Mouse (Mus musculus) effector memory CD4-positive, alpha-beta T cell, adult 7 months (primary cell): ENCODE data around the gene Cyp2d22. TPM values are rescaled to one million over a fixed set of nuclear protein-coding genes. Genes with fewer than 3 reads are reported as not detected.

Experiments used
- polyA plus RNA-seq: library from polyadenylated mRNA; unstranded; fragments of 100-300 nt; shearing (Covaris generic); gene quantifications from one replicate; pipeline ENCODE4 v1.2.1, GENCODE M21; 2017

The Cyp2d22 gene
- 5.6 TPM for polyA plus RNA-seq

DNA sequence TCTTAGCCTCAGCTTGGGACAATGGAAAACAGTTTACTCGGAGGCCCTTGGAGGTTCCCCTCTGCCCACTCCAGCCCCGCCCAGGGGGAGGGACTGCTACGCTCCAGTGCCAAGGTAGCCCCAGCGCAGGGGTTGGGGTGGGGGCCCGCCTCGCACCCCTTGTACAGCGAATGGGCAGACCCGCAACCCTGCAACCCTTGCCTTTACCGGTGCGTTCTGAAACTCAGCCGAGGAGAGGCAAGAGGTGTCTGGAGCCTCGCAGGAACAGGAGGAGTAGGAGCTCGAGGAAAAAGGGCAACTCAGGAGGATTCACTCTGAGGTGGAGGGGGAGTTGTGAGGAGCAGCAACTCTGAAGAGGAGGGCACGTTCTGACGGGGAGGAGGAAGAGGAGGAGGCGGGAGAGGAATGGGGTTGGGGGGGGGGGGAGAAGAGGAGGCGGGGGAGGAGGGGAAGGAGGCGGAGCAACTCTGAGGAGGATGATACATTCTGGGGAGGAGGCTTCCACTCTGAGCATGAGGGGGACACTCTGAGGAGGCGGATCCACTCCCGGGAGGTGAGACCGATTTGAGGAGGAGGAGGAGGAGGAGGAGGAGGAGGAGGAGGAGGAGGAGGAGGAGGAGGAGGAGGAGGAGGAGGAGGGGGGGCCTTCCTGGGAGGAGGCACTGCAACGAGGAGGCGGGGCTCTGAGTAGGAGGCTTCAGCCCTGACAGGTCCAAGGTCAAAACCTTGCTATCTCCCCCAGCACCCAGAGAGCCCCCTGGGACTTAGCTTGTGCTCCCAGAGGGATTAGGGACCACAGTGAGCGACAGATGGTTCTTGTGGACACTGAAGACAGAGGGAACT is at the start of gene Cyp2d22:
TSS of gene Cyp2d22 (minus strand) at position 390 of the 843 bp plus-strand sequence.

DNA sequence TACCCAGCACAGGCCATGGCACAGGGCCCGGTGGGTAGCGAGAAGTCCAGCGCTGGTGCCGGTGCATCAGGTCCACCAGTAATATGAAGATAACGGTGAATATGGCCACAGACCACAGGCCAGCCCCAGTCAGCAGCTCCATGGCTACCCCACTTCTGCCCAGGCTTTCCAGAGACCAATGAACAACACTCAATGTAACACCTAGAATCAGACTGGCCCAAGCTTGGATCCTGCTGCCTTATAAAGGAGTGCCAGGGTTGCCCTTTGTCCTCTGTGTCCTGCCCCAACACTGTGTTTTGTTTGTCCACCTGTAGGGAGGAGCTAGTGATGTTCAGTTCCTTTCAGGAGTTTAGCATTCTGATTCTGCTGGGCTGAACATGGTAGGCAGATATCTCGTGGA is 26.9 kb upstream of the Cyp2d22 start, which contains the start of gene Cyp2d10:
TSS of gene Cyp2d10 (minus strand) at position 215 of the 400 bp plus-strand sequence.

GRCm38 (mm10) chr15:82393922-82394321 is 13.9 kb upstream of the Cyp2d22 start, which contains the start of gene Cyp2d11:
Cyp2d11 (minus strand) TSS chr15:82394022.

DNA sequence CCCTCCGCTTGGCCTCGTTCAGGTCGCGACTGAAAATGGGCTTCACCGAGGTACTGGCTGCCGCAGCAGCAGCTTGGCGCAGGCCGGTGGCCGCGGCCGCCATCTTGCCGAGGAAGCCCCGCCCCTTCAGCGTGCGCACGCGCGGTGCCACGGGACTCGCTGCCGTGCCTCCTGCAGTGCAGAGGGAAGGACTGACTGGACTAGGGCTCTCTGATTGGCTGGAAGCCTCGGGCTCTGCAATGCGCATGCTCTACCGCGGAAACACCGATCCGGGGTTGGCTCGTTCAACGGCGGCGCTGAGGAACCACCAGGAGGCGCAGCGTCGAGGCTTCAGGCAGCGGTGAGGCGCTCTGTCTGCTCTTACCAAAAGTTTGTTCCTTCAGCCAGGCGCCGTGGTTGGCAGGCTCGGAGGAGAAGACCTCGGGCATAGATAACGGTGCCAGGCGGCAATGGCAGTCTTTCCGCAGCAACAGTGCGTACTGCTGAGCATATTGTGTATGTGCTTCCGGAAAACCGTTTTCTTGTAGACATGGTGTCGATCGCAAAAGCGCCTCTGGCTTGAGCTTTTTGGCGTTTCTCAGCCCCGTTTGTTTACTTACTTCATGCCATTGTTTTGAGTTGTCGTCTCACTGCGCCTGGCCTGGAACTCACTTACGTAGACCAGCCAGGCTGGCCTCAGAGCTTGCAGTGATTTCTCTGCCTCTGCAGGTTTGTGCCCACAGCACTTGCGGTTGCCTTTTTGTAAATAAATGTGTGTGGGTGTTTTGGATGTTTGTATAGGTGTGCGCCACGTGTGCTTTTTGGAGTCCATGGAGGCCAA is 25.7 kb downstream of the Cyp2d22 start, which contains the start of gene Ndufa6:
TSS of gene Ndufa6 (minus strand) at position 197 of the 820 bp plus-strand sequence.

GRCm38 (mm10) chr15:82338593-82339112 is 41.4 kb downstream of the Cyp2d22 start, which contains the start of the genes Naga, Pheta2 and Smdt1:
Naga (minus strand) TSS chr15:82338925.
Pheta2 (plus strand) TSS chr15:82338942.
Smdt1 (plus strand) TSS chr15:82338959.

Other genes starting within 250 kb of the Cyp2d22 start
- 151 TPM for gene Srebf2, start 233.1 kb downstream of the Cyp2d22 start, polyA plus RNA-seq
- gene Shisa8, start 167.4 kb downstream of the Cyp2d22 start, polyA plus RNA-seq = not detected
- 0.39 TPM for gene Tnfrsf13c, start 155.9 kb downstream of the Cyp2d22 start, polyA plus RNA-seq
- 1.4 TPM for gene Cenpm, start 135.5 kb downstream of the Cyp2d22 start, polyA plus RNA-seq
- not detected for gene 1500009C09Rik, start 127.9 kb downstream of the Cyp2d22 start, polyA plus RNA-seq
- gene Sept3, start 105.4 kb downstream of the Cyp2d22 start, polyA plus RNA-seq = 0.94 TPM
- not detected for gene Wbp2nl, start 81.3 kb downstream of the Cyp2d22 start, polyA plus RNA-seq
- 28.1 TPM for gene Naga, start 41.3 kb downstream of the Cyp2d22 start, polyA plus RNA-seq
- 0.61 TPM for gene Pheta2, start 41.3 kb downstream of the Cyp2d22 start, polyA plus RNA-seq
- gene Smdt1, start 41.3 kb downstream of the Cyp2d22 start, polyA plus RNA-seq = 196 TPM
- 299 TPM for gene Ndufa6, start 25.9 kb downstream of the Cyp2d22 start, polyA plus RNA-seq
- gene Cyp2d11, start 13.8 kb upstream of the Cyp2d22 start, polyA plus RNA-seq = not detected
- gene Cyp2d10, start 26.9 kb upstream of the Cyp2d22 start, polyA plus RNA-seq = 0.93 TPM
- not detected for gene Cyp2d9, start 53.2 kb upstream of the Cyp2d22 start, polyA plus RNA-seq
- 0.32 TPM for gene Cyp2d12, start 174.8 kb upstream of the Cyp2d22 start, polyA plus RNA-seq
- not detected for gene Cyp2d34, start 240.7 kb upstream of the Cyp2d22 start, polyA plus RNA-seq